Mouse (Mus musculus): ENCODE data around the gene Sec31b.

The Sec31b gene

GRCm38 (mm10) chr19:44475268-44475667 lies 70.4 kb downstream of the Sec31b start:
- DNase-seq (ENCODE audit: low read depth): no peak

- DNase-seq (ENCODE audit: low read depth): peak; percentile 61
Observed at GRCm38 (mm10) chr19:44474158-44474557, 71.5 kb downstream of the Sec31b start.

All from naive thymus-derived CD4-positive, alpha-beta T cell, adult 2 months (primary cell).